Mouse (Mus musculus) bone marrow macrophage, adult 2 months (primary cell): ENCODE data around the gene Galns.

Source experiments
- CTCF ChIP-seq: IDR thresholded peaks from 2 replicates; pipeline ENCODE4 v1.5.1; 2012; ENCODE audit warnings: low read depth, mild to moderate bottlenecking, low read length, moderate library complexity
- POLR2A ChIP-seq: IDR thresholded peaks from 2 replicates; pipeline ENCODE4 v1.6.1; 2012; ENCODE audit warnings: mild to moderate bottlenecking, low read depth, low read length, borderline replicate concordance

- no peak for TF ChIP-seq CTCF
- no peak for TF ChIP-seq POLR2A
Observed at GRCm38 (mm10) chr8:122575286-122575685, 36.0 kb downstream of the Galns start.
